Mouse (Mus musculus) layer of hippocampus, postnatal 10 days (tissue): Measurements from ENCODE around the gene Crim1. TPM values are rescaled to one million over a fixed set of nuclear protein-coding genes. Genes with fewer than 3 reads are reported as not detected.

Source experiments
- DNase-seq, 2 experiments: peaks; one replicate each; pipeline ENCODE4 v3.0.0; 2021; ENCODE audit warnings: low spot score in 2 of 2
- total RNA-seq, 2 experiments: library from RNA; stranded (reverse); gene quantifications; 2 replicates each; pipeline ENCODE4 v1.2.3; 2021

Gene Crim1
- total RNA-seq, 2 experiments from 2014 or later: 96.7 to 108 TPM

GRCm38 (mm10) chr17:78322369-78323335 is 122.6 kb downstream of the Crim1 start:
- no peak for DNase-seq

- DNase-seq: no peak
These were observed 125.8 kb downstream of the Crim1 start for GRCm38 (mm10) chr17:78325761-78326332.

GRCm38 (mm10) chr17:78326381-78326780 is 126.3 kb downstream of the Crim1 start:
- no peak for DNase-seq

- DNase-seq: no peak
These were observed 127.1 kb downstream of the Crim1 start for GRCm38 (mm10) chr17:78327187-78327586.

- DNase-seq: no peak
These were observed 128.2 kb downstream of the Crim1 start for GRCm38 (mm10) chr17:78328287-78328686.

- DNase-seq: no peak
These were observed 131.4 kb downstream of the Crim1 start for GRCm38 (mm10) chr17:78331438-78331837.

GRCm38 (mm10) chr17:78333275-78333674 is 133.2 kb downstream of the Crim1 start:
- no peak for DNase-seq

- DNase-seq: no peak
These were observed 135.2 kb downstream of the Crim1 start for GRCm38 (mm10) chr17:78335250-78335649.

- no peak for DNase-seq
These were observed 143.6 kb downstream of the Crim1 start for GRCm38 (mm10) chr17:78343688-78344087.

- no peak for DNase-seq
These were observed 147.2 kb downstream of the Crim1 start for GRCm38 (mm10) chr17:78347111-78347801.

GRCm38 (mm10) chr17:78351676-78352499 is 151.8 kb downstream of the Crim1 start:
- DNase-seq: no peak

GRCm38 (mm10) chr17:78352500-78352855 is 152.4 kb downstream of the Crim1 start:
- DNase-seq: no peak

- no peak for DNase-seq
These were observed 154.4 kb downstream of the Crim1 start for GRCm38 (mm10) chr17:78354411-78354810.

GRCm38 (mm10) chr17:78354871-78355270 is 154.8 kb downstream of the Crim1 start:
- no peak for DNase-seq

- no peak for DNase-seq
These were observed 155.6 kb downstream of the Crim1 start for GRCm38 (mm10) chr17:78355611-78356010.

GRCm38 (mm10) chr17:78357753-78358152 is 157.7 kb downstream of the Crim1 start:
- DNase-seq: no peak

GRCm38 (mm10) chr17:78358251-78358726 is 158.2 kb downstream of the Crim1 start:
- peak; percentile 24 to 39 for DNase-seq

GRCm38 (mm10) chr17:78361939-78362728 is 162.1 kb downstream of the Crim1 start:
- DNase-seq: no peak

GRCm38 (mm10) chr17:78364555-78365302 is 164.7 kb downstream of the Crim1 start:
- DNase-seq: no peak
